Mouse (Mus musculus): ENCODE measurements at regions not wholly inside any gene's neighbourhood (a gene's known extent, or its start where the extent isn't known, plus 50 kb on each side); places are given as distances from the start of the nearest gene placed in this dataset.

DNA sequence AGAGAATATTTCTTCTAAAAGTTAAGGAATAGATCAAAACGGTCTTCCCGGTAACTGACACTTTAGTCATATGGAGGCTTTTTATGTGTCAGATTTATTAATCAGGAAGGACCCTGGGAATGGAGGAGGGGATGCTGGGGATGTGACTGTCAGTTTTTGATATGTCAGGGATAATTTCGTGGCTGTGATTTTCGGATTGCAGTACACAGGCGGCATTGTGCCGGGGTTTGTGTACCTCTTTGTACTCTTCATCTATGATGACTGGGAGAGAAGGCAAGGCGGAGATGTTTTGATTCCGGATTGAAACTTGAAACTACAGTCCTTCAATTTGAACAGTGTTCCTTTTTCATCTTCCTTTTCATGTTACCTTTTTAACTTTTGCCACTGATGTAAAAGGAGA, 344.2 kb downstream of the Mdfic start:
- DNase-seq: no peak

GRCm38 (mm10) chr6:16065121-16065520, 344.7 kb downstream of the Mdfic start:
- no peak for DNase-seq

DNA sequence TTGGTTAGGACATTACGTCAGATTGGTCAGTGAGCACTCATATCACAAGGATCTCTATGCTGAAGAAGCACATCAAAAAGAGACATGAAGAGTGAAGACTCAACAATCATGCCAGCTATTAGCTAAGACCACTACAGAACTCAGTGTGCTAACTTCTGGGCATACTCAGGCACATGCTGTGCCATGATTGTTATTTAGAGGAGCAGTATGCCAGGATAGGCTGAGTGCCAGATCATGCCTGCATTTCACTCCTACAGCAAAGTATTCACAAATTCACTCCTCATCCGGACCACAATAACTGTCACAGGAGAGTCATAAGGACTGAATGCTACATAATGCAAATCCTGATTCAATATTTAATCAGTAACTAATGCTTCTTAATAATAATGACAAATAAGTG, 355.8 kb downstream of the Mdfic start:
- no peak for DNase-seq

DNA sequence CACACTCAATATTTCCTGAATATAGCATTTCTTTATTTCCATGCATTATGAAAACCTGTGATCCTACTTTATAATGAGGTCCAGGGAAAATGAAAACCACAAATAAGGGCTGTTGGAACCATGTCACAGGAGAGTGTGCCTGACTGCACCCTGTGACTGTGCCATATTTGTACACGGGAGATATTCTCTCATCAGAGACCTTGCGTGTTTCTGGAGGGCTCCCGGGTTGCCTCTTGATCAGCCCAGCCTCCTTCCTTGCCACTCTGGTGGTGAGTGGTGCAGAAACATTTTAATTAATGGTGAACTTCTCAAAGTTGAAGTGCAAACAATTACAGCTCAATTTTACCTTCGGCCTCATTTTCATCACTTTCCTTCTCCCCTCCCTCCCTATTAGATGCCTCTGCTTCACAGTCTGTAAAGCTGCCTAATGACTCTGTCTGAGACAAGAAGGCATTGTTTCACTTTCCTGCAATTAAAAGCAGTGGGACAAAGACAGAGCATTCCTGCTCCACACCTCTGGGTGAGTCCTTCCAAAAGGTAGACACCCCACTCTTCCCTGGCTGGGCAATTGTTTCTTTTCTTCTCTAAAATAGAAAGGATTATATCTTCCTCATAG, 356.8 kb downstream of the Mdfic start:
- DNase-seq: no peak

- DNase-seq: no peak
Observed at GRCm38 (mm10) chr6:16077917-16078316, 357.5 kb downstream of the Mdfic start.

DNA sequence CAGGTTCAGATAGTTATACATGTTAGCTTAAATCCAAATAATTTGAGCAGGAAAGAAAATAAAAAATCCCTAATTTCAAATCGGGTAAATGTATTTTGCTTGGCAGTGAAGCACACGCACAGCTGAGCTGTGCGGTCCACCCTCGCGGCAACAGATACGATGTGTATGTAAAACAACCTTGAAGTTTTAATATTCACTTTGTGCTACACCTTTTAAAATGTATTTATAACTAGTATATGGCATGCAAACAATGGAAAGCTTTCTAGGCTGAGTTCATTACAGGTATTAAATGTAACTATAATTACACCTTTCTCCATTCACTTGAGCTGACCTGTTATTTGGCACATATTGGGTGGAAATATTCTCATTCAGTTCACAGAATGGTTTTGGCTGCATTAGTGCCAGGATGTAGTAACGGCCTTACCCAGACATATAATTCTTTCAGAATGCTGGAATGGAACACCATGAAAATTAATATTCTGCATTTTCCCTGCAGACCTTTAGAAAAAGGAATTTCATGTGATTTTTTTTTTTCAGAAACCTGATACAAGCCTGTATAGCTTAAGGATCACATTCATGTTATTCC, 366.6 kb downstream of the Mdfic start:
- no peak for DNase-seq

- no peak for DNase-seq
Observed at GRCm38 (mm10) chr6:16098761-16099160, 378.3 kb downstream of the Mdfic start.

DNA sequence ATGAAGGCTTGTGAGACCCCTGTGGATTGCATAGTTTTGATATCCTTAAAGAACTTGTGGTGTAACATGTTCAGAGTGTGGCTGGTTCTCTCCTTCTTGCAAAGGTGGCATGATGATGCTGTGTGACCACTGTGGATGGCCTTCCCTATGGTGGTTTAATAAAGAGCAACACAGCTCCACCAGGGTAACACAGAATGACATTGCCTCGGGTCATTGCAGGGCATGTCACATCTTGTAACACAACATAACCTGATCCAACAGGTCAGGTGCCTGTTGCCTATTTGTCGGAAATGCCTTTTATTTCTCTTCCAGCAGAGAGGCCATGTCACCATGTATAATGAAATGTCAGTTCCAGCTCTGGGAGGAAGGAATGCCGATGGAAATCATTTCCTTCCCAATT, 420.5 kb downstream of the Mdfic start:
- DNase-seq: no peak

GRCm38 (mm10) chr6:16144538-16144937, 424.1 kb downstream of the Mdfic start:
- DNase-seq: no peak

DNA sequence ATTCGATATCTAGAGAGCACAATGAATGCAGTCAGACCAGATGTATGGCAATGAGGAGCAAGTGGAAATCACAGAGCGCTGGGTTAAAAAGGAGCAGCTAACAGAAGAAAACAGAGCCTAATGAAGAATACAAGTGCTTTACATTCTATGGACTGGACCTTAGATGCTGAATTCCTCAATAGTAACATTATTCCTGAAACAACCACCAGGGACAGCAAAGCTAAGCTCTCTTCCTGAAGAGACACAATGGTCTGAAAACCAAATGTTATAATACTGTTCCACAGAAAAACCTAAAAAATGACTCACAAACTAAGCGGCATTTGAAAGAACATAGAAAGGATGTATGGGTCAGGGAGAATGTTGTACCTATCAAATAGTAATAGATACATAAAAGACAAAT, 430.1 kb downstream of the Mdfic start:
- no peak for DNase-seq

DNA sequence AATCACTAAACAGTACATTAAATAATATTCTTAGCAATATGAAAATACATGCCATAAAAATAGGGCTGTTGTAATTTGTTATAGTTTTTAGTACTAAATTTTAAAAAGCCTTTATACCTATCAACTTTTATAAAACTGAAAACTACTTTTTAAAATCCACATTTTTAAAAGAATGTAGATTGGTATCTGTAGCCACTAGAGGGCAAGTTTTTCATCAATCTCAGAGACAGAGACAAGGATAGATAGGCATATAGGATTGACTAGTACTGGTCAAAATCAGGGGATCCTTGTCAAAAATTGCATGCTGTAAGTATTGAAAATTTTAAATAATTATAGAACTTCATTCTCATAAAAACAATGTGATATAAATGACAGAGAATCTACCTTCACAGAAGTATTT, 431.0 kb downstream of the Mdfic start:
- no peak for DNase-seq

DNA sequence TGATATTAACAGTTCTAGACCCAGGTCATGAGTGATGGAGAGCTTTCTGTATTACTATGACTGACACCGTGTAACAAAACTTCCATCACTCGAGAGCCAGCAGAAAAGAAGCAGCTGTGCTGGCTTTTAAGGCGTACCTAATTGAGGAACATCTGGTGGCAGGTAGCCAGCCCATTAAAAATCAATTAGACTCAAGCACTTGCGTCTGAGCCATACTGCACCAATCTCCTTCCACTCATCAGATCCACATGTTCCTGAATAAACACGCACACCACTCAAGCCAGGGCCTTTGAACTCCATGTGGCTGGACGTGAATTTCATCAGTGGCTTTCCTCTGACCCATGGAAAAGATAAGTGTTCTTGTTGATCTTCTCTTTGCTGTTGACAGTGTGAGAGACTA, 432.2 kb downstream of the Mdfic start:
- no peak for DNase-seq

DNA sequence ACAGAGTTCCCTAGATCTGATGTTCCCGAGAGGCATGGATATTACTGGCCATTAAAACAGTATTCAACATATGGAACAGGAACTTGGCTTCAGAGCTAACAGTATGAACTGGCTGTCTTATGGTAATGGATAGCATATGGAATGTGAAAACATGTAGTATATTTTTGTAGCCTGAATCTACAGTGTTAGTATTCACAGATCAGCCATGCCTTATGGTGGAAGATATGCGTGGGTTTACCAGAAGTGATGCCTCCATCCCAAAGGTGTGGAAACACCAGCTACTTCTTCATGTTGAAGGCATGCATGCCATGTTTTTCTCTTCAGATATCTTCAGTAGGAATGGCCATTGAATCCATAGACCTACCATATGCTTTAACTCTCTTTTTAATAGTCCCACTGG, 444.6 kb downstream of the Mdfic start:
- DNase-seq: no peak

DNA sequence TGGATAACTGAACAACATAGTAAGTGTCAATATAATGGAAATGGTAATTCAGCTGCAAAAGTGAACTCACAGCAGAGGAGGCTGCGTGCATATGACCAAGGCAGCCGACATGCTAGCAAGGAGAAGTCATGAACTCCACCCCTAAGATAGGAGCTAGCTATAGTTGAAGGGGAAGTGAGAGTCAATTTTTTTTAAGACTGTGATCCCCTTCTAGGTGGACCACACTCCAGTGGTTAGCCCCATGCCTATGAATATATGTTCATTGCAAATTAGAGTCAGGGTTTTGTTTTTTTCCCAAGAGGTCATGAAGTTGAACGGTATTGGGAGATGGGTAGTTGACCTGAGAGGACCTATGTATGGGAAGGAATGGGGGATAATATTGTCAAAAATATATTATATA, 451.4 kb downstream of the Mdfic start:
- no peak for DNase-seq

- DNase-seq: no peak
Observed at GRCm38 (mm10) chr6:16177313-16177712, 456.9 kb downstream of the Mdfic start.

GRCm38 (mm10) chr6:16187983-16188550, 467.6 kb downstream of the Mdfic start:
- no peak for DNase-seq

GRCm38 (mm10) chr6:16212975-16213374, 492.5 kb downstream of the Mdfic start:
- DNase-seq: no peak

DNA sequence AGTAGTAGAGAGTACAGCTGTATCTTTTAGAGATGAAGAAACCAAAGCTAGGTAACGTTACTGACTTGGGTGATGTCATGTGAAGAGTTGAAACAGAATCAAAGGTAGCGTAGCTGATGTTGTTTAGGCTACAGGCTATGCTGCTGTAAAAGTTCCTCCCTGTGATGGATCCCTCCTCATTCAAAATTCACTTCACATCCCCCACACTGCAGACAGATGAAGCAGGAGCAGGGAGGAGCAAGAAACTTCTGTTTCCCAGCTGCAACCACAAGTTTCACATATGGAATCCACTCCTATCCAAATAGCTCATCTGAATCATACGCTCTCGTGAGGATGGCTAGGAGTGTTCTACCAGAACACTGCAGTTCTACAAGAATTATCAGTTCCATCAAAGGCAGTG, 493.2 kb downstream of the Mdfic start:
- DNase-seq: no peak

GRCm38 (mm10) chr6:16221002-16221627, 500.7 kb downstream of the Mdfic start:
- DNase-seq: peak in 1 of 2 experiments; percentile 5
